Mouse (Mus musculus): ENCODE data around the gene C1qtnf12.

DNA sequence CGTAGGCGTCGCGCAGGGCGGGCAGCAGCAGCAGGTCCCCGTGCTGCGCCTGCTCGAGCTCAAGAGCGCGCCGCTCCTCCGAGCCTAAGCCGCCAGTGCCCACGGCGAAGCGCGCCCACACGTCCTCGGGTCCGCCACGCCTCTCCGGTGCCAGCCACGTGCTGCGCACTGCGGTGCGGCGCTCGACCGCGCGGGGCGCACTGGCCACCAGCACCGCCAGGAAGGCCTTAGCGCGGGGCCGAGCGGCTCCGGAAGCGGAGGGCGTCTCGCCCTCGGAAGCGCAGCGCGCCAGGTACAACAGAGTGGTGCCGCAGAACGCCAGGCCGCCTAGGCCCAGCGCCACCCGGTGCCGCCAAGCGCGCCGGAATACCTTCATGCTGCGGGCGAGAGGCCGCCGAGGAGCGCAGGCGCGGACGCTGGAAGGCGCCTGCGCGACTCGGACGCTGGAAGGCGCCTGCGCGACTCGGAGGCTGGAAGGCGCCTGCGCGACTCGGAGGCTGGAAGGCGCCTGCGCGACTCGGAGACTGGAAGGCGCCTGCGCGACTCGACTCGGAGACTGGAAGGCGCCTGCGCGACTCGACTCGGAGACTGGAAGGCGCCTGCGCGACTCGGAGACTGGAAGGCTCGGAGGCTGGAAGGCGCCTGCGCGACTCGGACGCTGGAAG lies 30.3 kb downstream of the C1qtnf12 start, which contains the start of the genes B3galt6 and Sdf4:
- peak; percentile 91 for TF ChIP-seq CTCF (IDR thresholded peaks at IDR 0.05)
- TF ChIP-seq EP300 (IDR thresholded peaks at IDR 0.05), result no peak

All from lung, postnatal 0 days (tissue).